Mouse (Mus musculus) lung, embryonic 14.5 days (tissue): ENCODE results near the gene Spata2. TPM values are rescaled to one million over a fixed set of nuclear protein-coding genes. Genes with fewer than 3 reads are reported as not detected.

ENCODE experiments used
- ATAC-seq: fragments of 200-750 bp; cut with Nextera tagmentation; 2 replicates; pipeline ENCODE4 v1.8.0; 2017; ENCODE audit warnings: mild to moderate bottlenecking, moderate TSS enrichment, moderate library complexity; ENCODE audit not compliant: insufficient read depth
- DNase-seq: peaks from one replicate; pipeline ENCODE4 v3.0.0-alpha.2; 2015
- H3K27ac ChIP-seq: fragments of 300-500 bp; sonication (generic); 2 replicates; pipeline ENCODE4 v1.5.1; 2014; ENCODE audit warnings: low read depth, mild to moderate bottlenecking, moderate library complexity
- H3K27me3 ChIP-seq: fragments of 300-500 bp; sonication (generic); 2 replicates; pipeline ENCODE4 v1.6.1; 2014; ENCODE audit warnings: low read length, control low read depth; ENCODE audit not compliant: insufficient read depth
- H3K36me3 ChIP-seq: fragments of 300-500 bp; sonication (generic); 2 replicates; pipeline ENCODE4 v1.6.1; 2014; ENCODE audit warnings: control low read depth; ENCODE audit not compliant: insufficient read depth
- H3K4me1 ChIP-seq: fragments of 300-500 bp; sonication (generic); 2 replicates; pipeline ENCODE4 v1.6.1; 2014; ENCODE audit warnings: antibody characterized with exemption, control low read depth; ENCODE audit not compliant: insufficient read depth
- H3K4me2 ChIP-seq: fragments of 300-500 bp; sonication (generic); 2 replicates; pipeline ENCODE4 v1.6.1; 2014; ENCODE audit warnings: mild to moderate bottlenecking
- H3K4me3 ChIP-seq: fragments of 300-500 bp; sonication (generic); 2 replicates; pipeline ENCODE4 v1.5.1; 2014; ENCODE audit warnings: low read depth, low read length
- H3K9ac ChIP-seq: fragments of 300-500 bp; sonication (generic); 2 replicates; pipeline ENCODE4 v1.6.1; 2014
- H3K9me3 ChIP-seq: fragments of 300-500 bp; sonication (generic); 2 replicates; pipeline ENCODE4 v1.6.1; 2016; ENCODE audit warnings: low read depth, low read length, control low read depth
- CTCF ChIP-seq: IDR thresholded peaks from 2 replicates; pipeline ENCODE4 v1.5.1; 2016; ENCODE audit warnings: antibody characterized with exemption, low read depth
- WGBS: fragments of 180-500 bp; shearing (Covaris S2); extraction: QIAGEN DNeasy Blood & Tissue Kit; methylation state at CpG from one replicate; pipeline ENCODE4 v1.1.7; 2014; 5-methylcytosine and 5-hydroxymethylcytosine counted together
- polyA plus RNA-seq: library from polyadenylated mRNA; unstranded; fragments of >200 nt; fragmentation: Nextera tagmentation; extraction: Ambion mirVana; gene quantifications from 2 replicates; pipeline ENCODE4 v1.2.1, GENCODE M21; 2014

The Spata2 gene
- polyA plus RNA-seq, 1 experiment from 2014 or later = 15.6 TPM

DNA sequence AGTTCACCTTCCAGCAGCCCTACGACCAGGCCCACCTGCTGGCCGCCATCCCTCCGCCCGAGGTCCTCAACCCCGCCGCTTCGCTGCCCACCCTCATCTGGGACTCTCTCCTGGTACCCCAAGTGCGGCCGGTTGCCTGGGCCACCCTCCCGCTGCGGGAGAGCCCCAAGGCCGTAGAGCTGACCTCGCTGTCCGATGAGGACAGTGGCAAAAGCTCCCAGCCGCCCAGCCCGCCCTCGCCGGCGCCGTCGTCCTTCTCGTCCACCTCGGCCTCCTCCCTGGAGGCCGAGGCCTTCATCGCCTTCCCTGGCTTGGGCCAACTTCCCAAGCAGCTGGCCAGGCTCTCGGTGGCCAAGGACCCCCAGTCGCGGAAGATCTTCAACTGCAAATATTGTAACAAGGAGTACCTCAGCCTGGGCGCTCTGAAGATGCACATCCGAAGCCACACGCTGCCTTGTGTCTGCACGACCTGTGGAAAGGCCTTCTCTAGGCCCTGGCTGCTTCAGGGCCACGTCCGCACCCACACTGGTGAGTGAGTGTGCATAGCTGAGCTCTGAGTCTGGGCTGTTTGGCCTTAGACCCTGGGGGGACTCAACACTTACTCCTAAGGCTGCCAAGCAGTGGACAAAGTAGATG, 46.1 kb upstream of the Spata2 start:
- peak; percentile 45 for DNase-seq
- peaks cover 54% of the 10 kb centered on the region for H3K36me3 ChIP-seq
- peak overlapping the region; percentile 67 for H3K9ac ChIP-seq
- H3K27ac ChIP-seq = peak overlapping the region; percentile 98
- peak overlapping the region; percentile 58 for H3K4me3 ChIP-seq
- no peaks in the 10 kb centered on the region for H3K9me3 ChIP-seq
- H3K27me3 ChIP-seq = peaks cover 12% of the 10 kb centered on the region; the same call in 1 of the 2 replicates
- ATAC-seq = no peak
- TF ChIP-seq CTCF = no peak
- H3K4me2 ChIP-seq = peak overlapping the region; percentile 81
- 14% methylated on average over 34 of the region's 34 CpGs for WGBS
- peaks cover 17% of the 10 kb centered on the region for H3K4me1 ChIP-seq

DNA sequence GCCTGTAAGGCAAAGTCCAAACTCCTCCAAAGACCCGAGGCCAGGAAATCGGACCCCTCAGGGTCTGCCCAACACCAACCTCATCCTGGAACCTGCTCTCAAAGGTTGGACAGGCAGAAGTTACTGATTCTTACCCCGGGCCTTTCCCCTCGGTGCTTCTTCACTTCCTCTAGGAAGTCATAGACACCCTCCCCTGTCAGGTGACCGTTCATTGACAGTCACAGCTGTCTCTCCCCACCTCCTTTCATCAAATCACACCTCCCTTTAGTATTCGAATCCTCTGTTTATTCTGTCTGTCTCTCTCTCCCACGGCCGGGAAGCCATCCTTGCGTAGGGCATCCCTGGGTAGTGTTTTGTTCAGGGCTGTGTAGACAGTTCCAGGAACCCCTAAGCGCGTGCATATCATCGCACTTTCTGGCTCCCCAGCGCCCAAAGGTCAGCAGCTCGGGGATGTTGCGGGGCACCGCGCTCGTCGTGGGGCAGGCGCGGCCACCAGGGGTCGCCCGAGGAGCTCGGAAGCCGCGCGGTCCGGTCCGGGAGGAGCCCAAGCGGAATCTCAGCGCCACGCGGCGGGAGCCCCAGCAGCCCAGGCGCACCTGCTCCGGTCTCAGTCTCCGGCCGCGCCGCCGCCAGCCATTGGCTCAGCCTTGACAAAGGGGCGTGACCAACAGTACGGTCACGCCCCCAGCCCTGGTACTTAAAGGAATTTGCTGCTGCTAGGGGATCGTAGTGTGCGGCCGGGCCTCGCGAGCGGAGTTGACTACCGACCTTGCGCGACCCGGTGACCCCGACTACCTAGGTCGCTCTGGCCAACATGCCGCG, 45.0 kb upstream of the Spata2 start, which contains the start of gene Snai1:
TSS of gene Snai1 (plus strand) at position 720 of the 822 bp plus-strand sequence.
- H3K36me3 ChIP-seq = peaks cover 43% of the 10 kb centered on the region
- peak within 1 kb of the TSS; percentile 98 for H3K27ac ChIP-seq
- DNase-seq (peak; percentile 100), ATAC-seq (peak; percentile 95)
- peaks cover 7% of the 10 kb centered on the region for H3K4me1 ChIP-seq
- peak within 1 kb of the TSS; percentile 81 for H3K4me2 ChIP-seq
- peak within 1 kb of the TSS; percentile 58 for H3K4me3 ChIP-seq
- peaks cover 12% of the 10 kb centered on the region; the same call in 1 of the 2 replicates for H3K27me3 ChIP-seq
- peak; percentile 73 for TF ChIP-seq CTCF
- H3K9ac ChIP-seq = peak within 1 kb of the TSS; percentile 67
- H3K9me3 ChIP-seq = no peaks in the 10 kb centered on the region
- WGBS = under 1% methylated on average over 58 of the region's 58 CpGs

DNA sequence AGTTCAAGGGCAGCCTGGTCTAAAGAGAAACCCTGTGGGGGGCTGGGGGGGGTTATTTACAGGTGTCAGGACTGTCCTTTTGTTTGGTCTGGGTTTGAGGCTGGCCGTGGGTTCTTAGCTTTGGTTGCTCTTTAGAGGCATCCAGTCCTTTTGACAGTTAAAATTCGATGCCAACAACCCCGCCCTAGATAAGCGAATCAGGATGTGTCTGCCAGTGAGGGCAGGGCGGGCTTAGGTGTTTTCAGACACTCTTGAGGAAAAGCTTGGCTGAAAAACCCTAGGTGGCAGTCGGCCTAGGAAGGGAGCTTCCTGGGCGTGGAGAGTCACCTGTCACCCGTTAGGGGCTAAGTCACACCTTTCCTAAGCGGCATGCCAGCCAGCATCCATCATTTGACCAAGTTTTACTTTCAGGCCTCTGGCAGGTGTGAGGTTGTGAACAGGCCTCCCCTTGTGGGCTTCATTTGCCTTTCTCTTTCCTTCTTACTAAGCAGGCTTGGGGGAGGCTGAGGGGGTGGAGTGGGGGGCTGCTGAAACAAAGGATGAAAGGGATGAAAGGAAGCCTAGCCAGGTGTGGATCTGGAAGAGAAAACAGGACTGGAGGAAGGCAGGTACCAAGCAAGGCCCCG, 43.7 kb upstream of the Spata2 start:
- Histone ChIP-seq H3K36me3 (peaks cover 30% of the 10 kb centered on the region), H3K4me1 (no peaks in the 10 kb centered on the region; the same call in 1 of the 2 replicates), H3K27me3 (peaks cover 12% of the 10 kb centered on the region; the same call in 1 of the 2 replicates), H3K9ac (no peak overlapping the region), H3K4me2 (no peak overlapping the region), H3K27ac (no peak overlapping the region), H3K9me3 (no peaks in the 10 kb centered on the region), H3K4me3 (no peak overlapping the region)
- WGBS = 44% methylated on average over 10 of the region's 10 CpGs
- no peak for DNase-seq
- ATAC-seq = no peak
- TF ChIP-seq CTCF = no peak

DNA sequence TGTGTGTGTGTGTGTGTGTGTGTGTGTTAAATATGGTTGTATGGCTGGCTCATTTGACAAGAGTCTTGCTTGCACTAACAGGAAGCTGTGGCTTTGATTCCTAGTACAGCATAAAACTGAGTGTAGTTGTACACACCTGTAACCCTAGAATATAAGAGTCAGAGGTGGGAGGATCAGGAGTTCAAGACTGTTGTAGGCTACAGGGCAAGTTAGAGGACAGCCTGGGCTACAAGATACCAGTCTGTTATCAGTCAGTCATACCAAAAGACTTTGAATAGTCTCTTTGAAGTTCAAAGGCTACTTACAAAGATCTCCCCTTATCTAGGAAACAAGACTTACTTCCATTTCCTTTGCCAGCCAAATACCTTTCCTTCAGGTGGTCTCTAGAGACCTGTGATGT, 41.2 kb upstream of the Spata2 start:
- no peak for ATAC-seq
- Histone ChIP-seq H3K4me3 (no peak overlapping the region), H3K36me3 (peaks cover 5% of the 10 kb centered on the region), H3K9ac (no peak overlapping the region), H3K9me3 (no peaks in the 10 kb centered on the region), H3K27me3 (peaks cover 12% of the 10 kb centered on the region; the same call in 1 of the 2 replicates), H3K4me1 (no peaks in the 10 kb centered on the region), H3K27ac (no peak overlapping the region), H3K4me2 (no peak overlapping the region)
- no peak for TF ChIP-seq CTCF
- no peak for DNase-seq

DNA sequence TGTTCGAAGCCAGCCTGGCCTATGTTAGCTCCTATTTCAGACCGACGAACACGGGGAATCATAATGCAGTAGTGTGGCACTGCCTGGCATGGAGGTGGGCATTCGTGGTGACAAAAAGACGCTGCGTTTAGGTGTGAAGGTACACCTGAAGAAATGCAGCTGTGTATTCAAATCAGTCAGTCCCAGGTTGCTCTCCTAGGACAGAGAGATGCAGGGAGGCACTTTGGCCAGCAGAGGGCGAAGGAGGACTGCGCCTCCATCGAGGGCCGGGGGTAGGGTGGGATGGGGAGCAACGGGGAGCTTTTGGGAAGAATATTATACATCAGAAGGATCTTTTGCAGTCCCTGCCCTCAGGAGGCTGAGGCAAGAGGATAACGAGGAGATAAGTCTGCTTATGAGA, 39.4 kb upstream of the Spata2 start:
- Histone ChIP-seq H3K4me2 (no peak overlapping the region), H3K4me3 (no peak overlapping the region), H3K27me3 (0 out of 2 replicates have a peak, but pooled peaks cover 8% of the 10 kb centered on the region), H3K9me3 (no peaks in the 10 kb centered on the region), H3K4me1 (no peaks in the 10 kb centered on the region), H3K9ac (no peak overlapping the region), H3K27ac (no peak overlapping the region), H3K36me3 (no peaks in the 10 kb centered on the region)
- peak; percentile 96 for TF ChIP-seq CTCF
- ATAC-seq (no peak), DNase-seq (peak; percentile 82)
- WGBS = 18% methylated on average over 13 of the region's 13 CpGs

DNA sequence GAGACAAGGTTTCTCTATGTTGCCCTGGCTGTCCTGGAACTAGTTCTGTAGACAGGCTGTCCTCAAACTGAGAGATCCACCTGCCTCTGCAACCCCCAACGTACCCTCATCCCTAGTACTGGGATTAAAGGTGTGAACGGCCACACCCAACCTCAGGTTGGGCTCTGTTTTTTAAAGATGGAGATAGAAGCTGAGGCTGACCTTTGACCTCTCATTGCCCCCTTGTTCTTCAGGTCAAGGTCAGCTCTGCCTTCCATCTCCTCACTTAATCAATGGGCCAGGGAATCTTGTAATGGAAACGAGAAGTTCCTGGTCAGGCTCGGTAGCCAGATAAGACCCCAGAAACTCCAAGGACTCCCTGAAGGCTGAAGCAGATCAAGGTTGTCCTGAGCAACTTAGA, 37.8 kb upstream of the Spata2 start:
- Histone ChIP-seq H3K4me1 (no peaks in the 10 kb centered on the region), H3K27ac (no peak overlapping the region), H3K36me3 (no peaks in the 10 kb centered on the region), H3K9ac (no peak overlapping the region; the same call in 1 of the 2 replicates), H3K4me3 (no peak overlapping the region), H3K27me3 (no peaks in the 10 kb centered on the region), H3K9me3 (no peaks in the 10 kb centered on the region), H3K4me2 (no peak overlapping the region)
- 69% methylated on average over 4 of the region's 4 CpGs for WGBS
- no peak for DNase-seq
- no peak for TF ChIP-seq CTCF
- no peak for ATAC-seq
